Mouse (Mus musculus): ENCODE measurements around the gene Olfr697.
"Not testable (repeated sequence)": the region's sequence is repeated elsewhere in the genome, so short reads cannot be mapped to it uniquely, and the experiment has no call there.

Gene Olfr697

DNA sequence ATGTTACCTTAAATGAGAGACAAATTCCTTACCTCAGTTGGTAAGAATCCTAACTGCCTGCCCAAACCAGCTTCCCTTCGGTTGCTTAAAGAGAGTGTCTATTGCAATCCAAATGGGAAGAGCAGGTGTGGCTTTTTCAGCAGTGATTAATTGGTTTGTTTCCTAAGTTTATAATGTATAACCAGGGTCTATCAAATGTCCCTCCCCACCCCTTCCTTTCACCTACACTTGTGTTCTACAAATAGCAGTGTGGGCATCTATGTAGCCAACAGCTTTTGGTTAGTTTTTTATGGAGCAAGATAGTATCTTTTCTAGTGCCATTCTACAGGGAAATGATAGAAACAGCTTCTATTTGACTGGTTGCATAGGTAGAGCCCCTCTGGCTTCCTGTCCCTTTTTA, at the start of gene Olfr697:
Gene Olfr697, minus strand, starts transcription at position 101 of the 400 bp plus-strand sequence.
- DNase-seq (ENCODE audit: low spot score): no peak

DNA sequence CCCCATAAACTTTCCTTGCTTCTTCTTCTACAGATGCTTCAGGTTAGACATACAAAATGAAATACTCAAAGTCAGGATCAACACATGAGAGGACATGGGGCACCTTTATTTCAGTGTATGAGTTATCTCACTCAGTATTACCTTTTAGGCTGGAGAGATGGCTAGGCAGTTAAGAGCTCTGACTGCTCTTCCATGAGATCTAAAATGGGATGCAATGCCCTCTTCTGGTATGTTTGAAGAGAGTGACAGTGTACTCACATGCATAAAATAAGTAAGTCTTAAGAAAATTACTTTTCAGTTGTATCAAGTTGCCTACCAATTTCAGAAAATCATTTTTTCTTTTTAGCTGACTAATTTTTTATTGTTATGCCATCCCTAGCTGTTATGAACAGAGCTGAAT, 46.1 kb upstream of the Olfr697 start:
- no peak for DNase-seq (ENCODE audit: low spot score)

DNA sequence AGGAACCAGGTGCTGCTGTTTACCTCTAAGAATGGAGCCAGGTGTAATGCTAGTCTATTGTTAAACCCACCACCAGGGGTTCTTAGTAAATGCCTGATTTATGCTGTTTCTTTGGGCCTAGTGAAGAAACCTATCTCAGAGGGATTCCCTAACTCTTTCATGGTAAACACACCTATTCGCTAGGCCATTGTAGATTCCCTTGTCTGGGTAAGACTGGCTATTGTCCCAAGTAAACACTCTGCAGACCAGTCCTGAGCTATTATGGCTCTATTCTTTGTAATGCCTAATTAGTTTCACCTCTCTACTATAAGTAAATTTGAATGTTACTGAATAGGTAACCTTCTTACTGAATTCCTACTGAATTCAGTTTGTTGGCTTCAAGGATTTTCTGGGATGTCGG, 18.8 kb upstream of the Olfr697 start:
- not testable (repeated sequence) for DNase-seq (ENCODE audit: low spot score)

DNA sequence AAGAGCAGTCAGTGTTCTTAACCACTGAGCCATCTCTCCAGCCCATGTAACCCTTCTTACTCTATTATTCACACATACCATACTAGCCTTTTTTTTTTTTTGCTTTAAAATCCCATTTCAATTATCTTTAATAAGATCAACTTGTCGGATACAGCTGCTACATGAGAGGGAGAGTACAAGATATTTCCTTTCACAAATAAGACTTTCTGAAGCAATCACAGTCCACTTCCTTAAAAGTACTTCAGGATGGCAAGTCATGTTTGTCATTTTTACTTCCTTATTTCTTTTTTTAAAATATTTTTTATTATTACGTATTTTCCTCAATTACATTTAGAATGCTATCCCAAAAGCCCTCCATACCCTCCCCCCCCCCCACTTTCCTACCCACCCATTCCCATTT, 16.6 kb upstream of the Olfr697 start:
- no peak for DNase-seq (ENCODE audit: low spot score)

DNA sequence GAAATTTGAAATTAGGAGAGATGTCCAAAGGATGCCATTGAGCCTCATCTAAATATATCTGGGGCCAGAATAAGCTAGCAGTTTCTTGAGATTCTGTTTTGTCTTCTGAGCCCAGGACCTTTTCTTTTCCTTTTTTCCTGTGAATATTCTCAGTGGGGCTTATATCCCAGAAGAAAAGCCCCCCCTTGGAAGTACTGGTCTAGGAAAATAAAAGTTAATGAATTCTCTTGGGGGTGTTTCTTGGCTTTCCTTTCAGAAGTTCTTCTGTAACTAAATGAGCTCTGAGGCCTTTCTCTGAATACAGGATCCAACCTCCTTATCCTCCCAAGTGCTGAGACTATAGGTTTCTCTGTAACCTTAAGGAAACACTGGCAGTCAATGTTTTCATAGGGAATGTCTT, 13.1 kb upstream of the Olfr697 start, which contains the start of gene Olfr698:
Gene Olfr698, minus strand, starts transcription at position 101 of the 400 bp plus-strand sequence.
- DNase-seq (ENCODE audit: low spot score): no peak

DNA sequence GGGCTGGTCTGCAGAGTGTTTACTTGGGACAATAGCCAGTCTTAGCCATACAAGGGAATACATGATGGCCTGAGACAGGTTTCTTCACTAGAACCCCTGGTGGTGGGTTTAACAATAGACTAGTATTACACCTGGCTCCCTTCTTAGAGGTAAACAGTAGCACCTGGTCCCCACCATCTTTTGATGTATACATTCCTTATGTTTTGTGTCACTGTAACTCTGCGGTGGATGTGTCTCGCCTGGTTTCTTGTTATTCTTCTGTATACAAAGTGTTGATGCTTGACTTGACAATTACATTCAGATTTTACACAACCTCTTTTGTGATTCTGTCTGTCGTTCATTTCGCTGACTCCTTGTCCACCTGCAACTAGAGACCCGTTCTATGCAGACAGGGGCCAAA, 3.6 kb upstream of the Olfr697 start:
- DNase-seq (ENCODE audit: low spot score): no peak

DNA sequence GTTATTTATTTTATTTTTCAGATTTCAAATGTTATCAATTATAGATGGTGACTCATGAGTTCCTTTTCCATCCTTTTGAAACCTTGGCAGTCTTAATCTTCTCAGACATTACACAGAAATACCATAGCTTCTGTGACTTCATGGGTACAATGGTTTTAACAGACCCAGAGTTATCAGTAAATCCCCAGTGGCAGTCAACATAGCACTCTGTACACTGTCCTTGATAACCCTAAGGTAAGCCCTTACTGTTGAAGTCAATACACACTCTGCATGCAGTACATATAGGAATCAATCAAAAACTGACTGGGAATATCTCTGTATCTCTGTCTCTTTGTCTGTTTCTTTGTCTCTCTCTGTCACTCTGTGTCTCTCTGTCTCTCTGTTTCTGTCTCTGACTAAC, 5.2 kb downstream of the Olfr697 start:
- DNase-seq (ENCODE audit: low spot score): no peak

DNA sequence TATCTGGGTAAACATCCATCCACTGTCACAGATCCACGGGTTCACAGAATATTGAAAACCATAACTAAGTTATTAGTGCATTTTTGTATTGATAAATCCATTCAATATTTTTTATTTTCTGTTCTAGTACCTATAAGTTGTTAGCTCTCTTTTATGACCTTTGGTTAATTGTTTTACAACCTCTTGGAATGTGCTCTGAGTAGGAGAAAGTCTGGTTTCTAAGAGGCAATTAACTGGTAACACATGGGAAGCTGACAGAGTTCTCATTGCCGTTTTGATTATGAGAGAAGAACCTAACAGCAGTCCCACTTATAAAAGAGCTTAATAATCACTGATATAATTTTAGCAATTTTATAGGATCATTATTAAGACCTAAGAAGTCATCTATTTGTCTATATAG, 8.5 kb downstream of the Olfr697 start:
- no peak for DNase-seq (ENCODE audit: low spot score)

DNA sequence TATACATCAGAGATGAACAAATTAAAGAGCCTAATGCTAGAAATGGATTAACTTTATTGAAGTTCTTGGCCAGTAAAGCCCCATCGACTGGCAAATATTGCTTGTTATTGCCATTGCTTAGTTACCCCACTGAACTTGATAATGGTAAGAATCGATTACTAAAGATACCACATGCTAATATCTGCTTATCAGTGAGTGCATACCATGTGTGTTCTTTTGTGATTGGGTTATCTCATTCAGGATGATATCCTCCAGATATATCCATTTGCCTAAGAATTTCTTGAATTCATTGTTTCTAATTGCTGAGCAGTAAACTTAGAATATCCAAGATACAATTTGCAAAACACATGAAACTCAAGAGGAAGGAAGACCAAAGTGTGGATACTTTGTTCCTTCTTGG, 16.6 kb downstream of the Olfr697 start:
- DNase-seq (ENCODE audit: low spot score): not testable (repeated sequence)

DNA sequence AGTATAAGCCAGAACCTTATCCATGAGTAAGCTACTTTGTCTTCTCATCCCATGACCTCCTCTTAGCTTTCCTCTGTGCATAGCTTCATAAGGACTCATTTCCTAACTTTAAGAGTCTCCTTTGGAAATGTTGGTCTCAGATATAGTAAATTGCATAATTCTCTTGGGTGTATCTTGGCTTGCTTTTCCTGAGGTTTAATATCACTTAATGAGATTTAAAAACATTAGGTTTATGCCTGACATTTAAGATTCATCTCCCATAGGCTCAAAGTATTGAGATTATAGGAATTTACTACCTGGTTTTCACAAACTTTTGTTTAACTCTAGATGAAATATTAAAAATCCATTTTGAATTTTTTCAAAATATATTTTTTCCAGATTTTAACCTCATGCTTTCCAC, 25.9 kb downstream of the Olfr697 start, which contains the start of gene Olfr695:
Gene Olfr695, minus strand, starts transcription at position 101 of the 400 bp plus-strand sequence.
- DNase-seq (ENCODE audit: low spot score): no peak

DNA sequence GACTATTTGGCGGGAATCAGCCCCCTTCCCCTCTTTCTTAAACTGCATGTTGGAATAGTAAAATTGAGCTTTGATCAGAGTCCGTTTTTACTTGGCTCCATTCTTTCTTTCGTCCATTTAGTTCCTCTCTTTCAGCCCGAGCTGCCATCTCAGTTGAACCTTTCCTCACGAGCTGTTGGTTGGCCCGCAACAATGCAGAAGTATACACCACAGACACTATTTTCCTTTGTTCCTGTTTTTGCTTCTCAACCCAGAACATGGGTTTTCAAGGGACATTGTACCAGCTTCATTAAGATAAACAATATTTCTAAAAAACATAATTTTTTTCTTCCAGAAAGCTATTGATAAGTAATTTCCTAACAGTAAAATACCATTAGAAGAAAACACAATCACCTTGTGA, 30.8 kb downstream of the Olfr697 start:
- DNase-seq (ENCODE audit: low spot score): no peak

DNA sequence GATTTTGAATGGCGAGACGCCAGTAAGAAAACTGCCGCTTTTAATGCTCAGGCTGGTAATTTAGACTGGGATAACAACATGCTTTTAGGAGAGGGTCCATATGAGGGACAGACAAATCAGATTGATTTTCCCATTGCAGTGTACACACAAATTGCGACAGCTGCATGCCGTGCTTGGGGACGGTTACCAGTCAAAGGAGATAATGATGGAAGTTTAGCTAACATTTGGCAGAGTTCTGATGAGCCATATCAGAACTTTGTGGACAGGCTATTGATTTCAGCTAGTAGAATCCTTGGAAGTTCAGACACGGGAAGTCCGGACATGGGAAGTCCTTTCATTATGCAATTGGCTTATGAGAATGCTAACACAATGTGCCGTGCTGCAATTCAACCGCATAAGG, 34.5 kb downstream of the Olfr697 start:
- DNase-seq (ENCODE audit: low spot score): not testable (repeated sequence)

DNA sequence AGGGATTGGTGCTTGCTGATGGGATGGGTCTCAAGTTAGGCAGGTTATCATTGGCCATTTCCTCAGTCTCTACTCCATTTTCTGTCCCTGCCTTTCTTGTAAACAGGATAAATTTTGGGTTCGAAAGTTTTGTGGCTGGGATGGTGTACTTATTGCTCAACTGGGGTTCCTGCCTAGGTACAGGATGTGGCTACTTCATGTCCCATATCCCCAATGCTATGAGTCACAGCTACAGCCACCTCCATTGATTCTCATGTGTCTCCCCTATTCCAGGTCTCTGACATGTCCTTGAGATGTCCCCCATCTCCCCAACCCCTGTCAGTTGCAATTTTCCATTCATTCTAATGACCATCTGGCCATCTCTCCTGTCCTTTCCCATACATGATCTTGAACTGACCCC, 45.4 kb downstream of the Olfr697 start:
- no peak for DNase-seq (ENCODE audit: low spot score)

DNA sequence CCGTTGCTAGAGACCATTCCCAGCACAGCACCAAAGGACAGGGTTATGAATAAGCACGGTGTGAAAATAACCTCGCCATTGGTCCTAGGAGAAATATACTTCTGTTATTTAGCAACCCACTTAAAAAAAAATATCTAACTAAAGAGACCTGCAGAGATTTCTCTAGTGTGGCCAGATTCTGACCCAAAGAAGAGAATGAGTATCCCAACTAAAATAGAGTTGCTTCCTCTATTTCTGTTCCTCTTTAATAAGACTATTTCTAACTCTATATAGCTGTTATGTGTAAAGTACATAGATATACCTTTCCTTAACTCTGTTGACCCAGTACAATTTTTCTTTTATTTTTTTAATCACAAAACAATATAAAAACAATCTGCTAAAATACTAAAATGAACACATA, 49.3 kb downstream of the Olfr697 start:
- no peak for DNase-seq (ENCODE audit: low spot score)

DNA sequence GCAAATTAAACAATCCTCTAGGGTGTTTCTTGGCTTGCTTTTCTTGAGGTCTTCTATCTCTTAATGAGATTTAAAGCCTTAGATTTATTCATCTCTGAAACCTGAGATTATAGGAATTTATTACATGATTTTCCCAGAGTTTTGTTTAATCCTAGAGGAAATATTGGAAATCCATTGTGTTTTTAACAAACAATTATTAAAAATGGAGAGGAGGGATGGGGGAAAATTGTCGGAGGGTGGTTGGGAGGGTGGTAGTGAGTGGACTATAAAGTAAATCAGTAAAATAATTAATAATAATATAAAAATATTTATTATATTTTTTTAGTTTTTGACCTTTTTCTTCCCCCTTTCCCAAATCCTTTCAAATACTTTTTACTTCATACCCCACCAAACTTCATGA, 50.5 kb downstream of the Olfr697 start, which contains the start of gene Olfr694:
Gene Olfr694, minus strand, starts transcription at position 101 of the 400 bp plus-strand sequence.
- DNase-seq (ENCODE audit: low spot score): no peak
